Mouse (Mus musculus) stomach, postnatal 0 days (tissue): ENCODE measurements around the gene Ift57.

Experiments
- CTCF ChIP-seq: IDR thresholded peaks from 2 replicates; pipeline ENCODE4 v1.5.1; 2016; ENCODE audit warnings: antibody characterized with exemption, low read depth, mild to moderate bottlenecking, moderate library complexity
- EP300 ChIP-seq: optimal IDR thresholded peaks from 2 replicates; pipeline ENCODE3; 2016; ENCODE audit warnings: antibody characterized with exemption

DNA sequence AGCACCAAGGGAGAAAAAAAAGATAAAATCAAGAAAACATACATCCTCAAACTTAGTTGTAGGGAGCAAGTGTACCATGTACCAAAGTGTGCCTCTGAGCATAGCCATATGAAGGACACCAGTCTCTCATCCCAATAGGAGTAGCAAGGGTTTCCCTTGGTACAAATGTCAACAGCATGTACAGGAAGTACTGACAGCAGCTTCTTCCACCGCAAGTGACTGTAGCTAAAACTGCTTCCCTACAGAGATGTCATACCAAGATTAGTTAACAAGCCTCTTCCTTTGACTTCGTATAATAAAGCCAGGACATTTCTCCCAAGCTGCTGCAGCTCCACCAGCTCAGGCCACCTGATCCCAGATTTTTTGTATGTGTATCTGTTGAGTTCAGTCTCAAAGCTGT is 39.9 kb upstream of the Ift57 start:
- TF ChIP-seq CTCF (no peak), EP300 (no peak)
